Comparison of ENCODE assay signal across 20 mouse cellular contexts in the genomic region with DNA sequence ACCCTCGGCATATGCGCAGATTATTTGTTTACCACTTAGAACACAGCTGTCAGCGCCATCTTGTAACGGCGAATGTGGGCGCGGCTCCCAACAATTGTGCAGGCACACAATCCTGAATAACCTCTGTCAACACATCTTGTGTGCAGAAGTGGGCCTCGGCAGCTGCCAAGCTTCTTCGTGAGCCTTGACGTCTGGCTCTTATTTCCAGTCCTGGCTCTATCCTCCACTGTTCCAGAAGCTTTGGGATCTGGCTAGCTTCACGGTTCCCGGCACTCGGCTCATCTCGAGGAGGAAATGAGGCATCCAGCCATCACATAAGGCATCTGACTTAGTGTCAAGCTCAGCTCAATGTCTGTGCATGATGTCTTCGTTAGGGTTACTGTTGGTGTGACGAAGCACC.
DNase-seq lines count a peak whose midpoint lies in the region; ATAC-seq lines count a peak whose summit lies in the region.
"Had no signal": no experiment of that assay in that cellular context is flagged by ENCODE, and none has a peak within 500 bp of the region (broad histone marks: within the 10 kb centered on the region; RNA-seq: fewer than 3 reads in every experiment).

No protein-coding gene starts in this region.

- H3K9me3 ChIP-seq in heart, embryonic 11.5 days (replicated peaks; ENCODE audit: control insufficient read depth, low read length), result no peaks in the 10 kb centered on the region
- H3K9me3 ChIP-seq: embryonic facial prominence, embryonic 12.5 days; forebrain, embryonic 12.5 days had no signal

- no peaks in the 10 kb centered on the region for H3K36me3 ChIP-seq in heart, embryonic 11.5 days (ENCODE audit: control insufficient read depth, insufficient read depth, low read length)
- H3K36me3 ChIP-seq: embryonic facial prominence, embryonic 10.5 days; embryonic facial prominence, embryonic 12.5 days; forebrain, embryonic 12.5 days had no signal

- no peak overlapping the region for H3K4me2 ChIP-seq in heart, embryonic 11.5 days
- H3K4me2 ChIP-seq: embryonic facial prominence, embryonic 12.5 days; forebrain, embryonic 12.5 days had no signal

- no peak overlapping the region for H3K4me3 ChIP-seq in heart, embryonic 11.5 days (ENCODE audit: low read depth, low read length)
- H3K4me3 ChIP-seq: embryonic facial prominence, embryonic 10.5 days; embryonic facial prominence, embryonic 12.5 days; forebrain, embryonic 12.5 days had no signal

- H3K4me1 ChIP-seq in heart, embryonic 11.5 days (ENCODE audit: control insufficient read depth, insufficient read depth, low read length), result no peaks in the 10 kb centered on the region
- H3K4me1 ChIP-seq: embryonic facial prominence, embryonic 10.5 days; embryonic facial prominence, embryonic 12.5 days; forebrain, embryonic 12.5 days had no signal

- no peak overlapping the region for H3K9ac ChIP-seq in heart, embryonic 11.5 days (ENCODE audit: low read depth, low read length)
- H3K9ac ChIP-seq: embryonic facial prominence, embryonic 12.5 days; forebrain, embryonic 12.5 days; forebrain, postnatal 0 days had no signal

- intact Hi-C loops in heart, postnatal 36 days (cut with DNase I), result no loop called here
- intact Hi-C loops in heart, postnatal 14 days (cut with DNase I), result no loop called here
- intact Hi-C loops in heart, postnatal 25 days (cut with DNase I), result no loop called here

- no peak overlapping the region for H3K27ac ChIP-seq in heart, embryonic 11.5 days (ENCODE audit: low read depth, low read length)
- H3K27ac ChIP-seq: embryonic facial prominence, embryonic 10.5 days; embryonic facial prominence, embryonic 12.5 days; forebrain, embryonic 12.5 days had no signal

- 90% methylated on average over 14 of the region's 16 CpGs for WGBS in heart, embryonic 11.5 days (ENCODE audit: insufficient replicate concordance)

- ATAC-seq in heart, embryonic 11.5 days (replicated peaks; ENCODE audit: insufficient number of reproducible peaks, low FRiP score, low TSS enrichment), result no peak
- no peak for ATAC-seq in megakaryocyte progenitor cell, adult 5-6 weeks (replicated peaks; ENCODE audit: poor library complexity)
- ATAC-seq: forebrain, embryonic 14.5 days; forebrain, postnatal 0 days had no signal

- peak; percentile 92 for DNase-seq in heart, adult 11 months
- DNase-seq in heart, postnatal 36 days, result no peak
- peak; percentile 4 for DNase-seq in heart, adult 8-10 months (ENCODE audit: low spot score)
- DNase-seq in heart, postnatal 14 days, result peak; percentile 19 to 39
- peak; percentile 16 for DNase-seq in heart, postnatal 25 days (ENCODE audit: low spot score)
- no peak for DNase-seq in adipocyte (ENCODE audit: low spot score)
- DNase-seq: adrenal gland, adult 8-10 months; adrenal gland, postnatal 14 days; adrenal gland, postnatal 36 days; cerebellum, adult 11-12 months; cerebellum, adult 2 months; cerebellum, adult 9-10 months; cerebellum, postnatal 25 days; forebrain, postnatal 0 days had no signal

- no peaks in the 10 kb centered on the region for H3K27me3 ChIP-seq in heart, embryonic 11.5 days (ENCODE audit: control insufficient read depth, insufficient read depth, low read length)
- H3K27me3 ChIP-seq: embryonic facial prominence, embryonic 12.5 days; forebrain, embryonic 12.5 days had no signal

Comparison
In these comparisons a context has a peak if more than half of its experiments do, and no peak if none do; other contexts are left out.
1. DNase-seq: peak in heart, adult 11 months (single experiment), heart, adult 8-10 months (single experiment), heart, postnatal 14 days (2 of 2) and heart, postnatal 25 days (single experiment); none in heart, postnatal 36 days (0 of 2) and adipocyte (single experiment).